Mouse (Mus musculus): Measurements from ENCODE around the gene Dhrs1. TPM values are rescaled to one million over a fixed set of nuclear protein-coding genes. Genes with fewer than 3 reads are reported as not detected.
A peak's percentile ranks its signal among the peaks of the same experiment; 100 is the strongest.

Dhrs1 gene
- polyA plus RNA-seq, 1 experiment = 3.7 TPM

DNA sequence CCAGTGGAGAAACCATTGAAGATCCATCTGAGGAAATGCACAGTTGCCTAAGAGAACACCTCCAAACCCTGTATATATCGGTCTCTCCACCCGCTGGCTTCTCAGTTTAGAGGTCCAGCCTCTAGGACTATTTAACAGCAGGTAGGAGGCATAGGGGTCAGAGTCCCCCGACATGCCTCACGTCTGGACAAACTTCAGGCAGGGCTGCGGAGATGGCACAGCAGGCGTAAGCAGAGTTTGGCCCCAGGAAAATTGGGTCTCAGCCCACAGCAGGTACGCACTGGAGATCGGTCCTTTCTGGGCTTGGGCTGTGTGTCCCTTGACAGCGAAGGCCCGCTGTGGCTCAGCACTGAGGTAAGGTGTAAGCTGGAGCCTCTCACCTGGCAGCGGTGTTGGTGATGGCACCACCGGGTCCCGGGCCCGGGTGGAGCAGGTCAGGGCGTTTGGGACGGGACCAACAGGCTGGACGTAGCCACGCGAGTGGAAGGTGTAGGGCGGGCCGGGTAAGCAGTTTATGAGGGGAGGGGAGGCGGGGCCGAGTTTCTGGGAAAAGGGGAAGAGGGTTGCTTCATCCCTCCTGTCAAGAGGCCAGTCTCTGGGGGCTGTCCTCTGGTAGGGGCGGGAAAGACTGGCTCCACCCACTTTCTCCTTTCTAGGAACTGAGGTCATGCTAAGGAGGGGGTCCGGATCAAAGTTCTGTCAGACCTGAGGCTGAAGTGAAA, 32.3 kb downstream of the Dhrs1 start:
- Histone ChIP-seq H3K4me1 (peaks cover 51% of the 10 kb centered on the region), H3K36me3 (replicated peaks; ENCODE audit: low read length) (peaks cover 30% of the 10 kb centered on the region), H3K4me3 (replicated peaks) (peak overlapping the region; percentile 89)

DNA sequence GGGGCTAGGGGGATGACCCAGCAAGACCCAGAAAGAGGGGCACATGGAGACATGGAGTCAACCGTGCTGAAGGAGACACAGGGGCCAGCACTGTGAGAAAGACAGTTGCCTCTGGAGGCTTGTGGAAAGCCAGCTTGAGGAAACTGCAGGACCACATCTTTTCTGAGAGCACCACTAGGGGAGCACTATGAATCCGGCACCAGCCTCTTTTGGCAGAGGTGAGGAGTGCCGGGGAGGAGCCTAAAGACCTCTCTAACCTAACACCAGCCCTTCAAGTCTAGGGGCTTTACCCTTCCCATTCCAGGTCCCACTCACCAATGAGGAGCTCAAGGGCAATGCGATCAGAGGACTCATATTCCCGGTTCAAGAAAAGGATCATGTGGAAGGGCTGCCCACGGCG, 33.7 kb downstream of the Dhrs1 start:
- H3K4me3 ChIP-seq (replicated peaks) = no peak overlapping the region

More for the DNA sequence above, 32.3 kb downstream of the Dhrs1 start:
- H3K9me3 ChIP-seq = no peaks in the 10 kb centered on the region
- TF ChIP-seq FLI1 (IDR thresholded peaks at IDR 0.05; ENCODE audit: low read length) (no peak), GATA1 (IDR thresholded peaks at IDR 0.05; ENCODE audit: borderline replicate concordance, low read length) (no peak)
- peaks cover 7% of the 10 kb centered on the region for H3K27me3 ChIP-seq (replicated peaks)

DNA sequence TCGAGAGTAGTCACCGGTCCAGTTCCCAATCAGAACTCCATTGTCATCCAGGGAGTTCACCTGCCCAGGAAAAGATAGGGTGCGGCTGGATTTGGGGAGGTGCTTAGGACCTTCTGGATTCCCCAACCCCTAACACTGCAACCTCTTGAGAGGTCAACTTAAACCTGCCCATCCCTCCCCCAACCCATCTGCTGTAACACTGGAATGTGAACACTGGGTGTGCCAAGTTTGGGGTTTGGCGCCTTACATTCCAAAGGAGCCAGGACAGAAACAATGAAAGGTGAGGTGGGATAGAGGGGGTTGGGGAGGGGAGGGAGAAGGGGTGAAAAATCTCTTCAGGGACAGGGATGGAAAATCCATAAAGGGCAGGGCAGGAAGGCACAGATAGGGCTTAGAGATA, 36.0 kb downstream of the Dhrs1 start:
- Histone ChIP-seq H3K9me3 (no peaks in the 10 kb centered on the region), H3K36me3 (replicated peaks; ENCODE audit: low read length) (peaks cover 11% of the 10 kb centered on the region), H3K27me3 (replicated peaks) (peaks cover 7% of the 10 kb centered on the region), H3K4me1 (peaks cover 53% of the 10 kb centered on the region), H3K4me3 (replicated peaks) (no peak overlapping the region)
- TF ChIP-seq FLI1 (IDR thresholded peaks at IDR 0.05; ENCODE audit: low read length) (no peak), GATA1 (IDR thresholded peaks at IDR 0.05; ENCODE audit: borderline replicate concordance, low read length) (no peak)

More for the DNA sequence above, 33.7 kb downstream of the Dhrs1 start:
- no peaks in the 10 kb centered on the region for H3K9me3 ChIP-seq
- peaks cover 18% of the 10 kb centered on the region for H3K36me3 ChIP-seq (replicated peaks; ENCODE audit: low read length)
- peaks cover 7% of the 10 kb centered on the region for H3K27me3 ChIP-seq (replicated peaks)
- no peak for TF ChIP-seq FLI1 (IDR thresholded peaks at IDR 0.05; ENCODE audit: low read length)
- no peak for TF ChIP-seq GATA1 (IDR thresholded peaks at IDR 0.05; ENCODE audit: borderline replicate concordance, low read length)
- peaks cover 48% of the 10 kb centered on the region for H3K4me1 ChIP-seq

DNA sequence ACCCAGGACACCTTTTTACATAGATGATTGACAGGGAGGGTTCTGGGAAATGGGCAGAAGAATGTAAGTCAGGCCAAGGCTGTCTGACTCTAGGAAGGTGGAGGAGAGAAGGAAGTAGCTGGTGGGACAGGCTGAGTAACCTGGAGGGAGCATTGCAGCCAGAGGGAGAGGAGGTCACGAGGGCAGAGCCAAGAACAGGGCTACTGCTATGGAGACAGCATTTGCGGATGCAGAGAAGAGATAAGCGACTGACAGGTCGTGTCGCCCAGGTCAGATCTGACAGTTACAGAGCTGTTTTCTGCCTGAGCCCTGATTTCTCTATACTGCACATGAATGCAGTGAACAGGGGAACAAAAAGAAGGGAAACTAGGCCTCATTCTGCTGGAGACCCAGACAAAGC, 38.1 kb downstream of the Dhrs1 start:
- Histone ChIP-seq H3K9me3 (no peaks in the 10 kb centered on the region), H3K4me3 (replicated peaks) (no peak overlapping the region), H3K4me1 (peaks cover 33% of the 10 kb centered on the region), H3K36me3 (replicated peaks; ENCODE audit: low read length) (peaks cover 22% of the 10 kb centered on the region), H3K27me3 (replicated peaks) (peaks cover 10% of the 10 kb centered on the region)
- no peak for TF ChIP-seq FLI1 (IDR thresholded peaks at IDR 0.05; ENCODE audit: low read length)
- no peak for TF ChIP-seq GATA1 (IDR thresholded peaks at IDR 0.05; ENCODE audit: borderline replicate concordance, low read length)

DNA sequence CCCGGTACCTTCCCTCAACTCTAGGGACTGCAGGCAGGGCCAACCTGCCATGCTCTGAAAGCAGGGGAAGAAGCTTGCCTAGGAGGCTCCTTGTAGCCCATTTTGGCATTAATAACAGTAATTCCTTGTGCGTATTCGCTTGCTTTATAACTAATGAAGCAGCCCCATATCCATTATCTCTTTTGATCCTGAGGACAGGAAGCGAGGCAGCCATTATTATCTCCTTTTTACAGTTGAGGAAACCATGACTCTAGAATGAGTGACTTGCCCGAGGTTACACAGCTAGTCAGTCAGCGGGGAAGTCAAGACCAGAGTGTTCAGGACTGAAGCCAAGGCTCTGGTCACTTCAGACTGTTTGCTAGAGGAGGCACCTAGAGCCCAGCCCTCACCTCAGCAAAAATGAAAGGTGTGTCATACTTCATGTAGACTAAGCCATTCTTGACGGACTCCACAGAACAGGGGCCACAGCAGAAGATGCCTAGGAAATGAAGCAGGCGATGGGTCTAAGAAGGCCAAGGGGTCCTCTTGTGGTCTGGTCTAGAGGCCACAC, 39.4 kb downstream of the Dhrs1 start:
- no peak for TF ChIP-seq FLI1 (IDR thresholded peaks at IDR 0.05; ENCODE audit: low read length)
- TF ChIP-seq GATA1 (IDR thresholded peaks at IDR 0.05; ENCODE audit: borderline replicate concordance, low read length) = no peak
- H3K4me1 ChIP-seq = peaks cover 26% of the 10 kb centered on the region
- H3K27me3 ChIP-seq (replicated peaks) = peaks cover 8% of the 10 kb centered on the region
- no peak overlapping the region for H3K4me3 ChIP-seq (replicated peaks)
- H3K9me3 ChIP-seq = no peaks in the 10 kb centered on the region
- peaks cover 22% of the 10 kb centered on the region for H3K36me3 ChIP-seq (replicated peaks; ENCODE audit: low read length)

DNA sequence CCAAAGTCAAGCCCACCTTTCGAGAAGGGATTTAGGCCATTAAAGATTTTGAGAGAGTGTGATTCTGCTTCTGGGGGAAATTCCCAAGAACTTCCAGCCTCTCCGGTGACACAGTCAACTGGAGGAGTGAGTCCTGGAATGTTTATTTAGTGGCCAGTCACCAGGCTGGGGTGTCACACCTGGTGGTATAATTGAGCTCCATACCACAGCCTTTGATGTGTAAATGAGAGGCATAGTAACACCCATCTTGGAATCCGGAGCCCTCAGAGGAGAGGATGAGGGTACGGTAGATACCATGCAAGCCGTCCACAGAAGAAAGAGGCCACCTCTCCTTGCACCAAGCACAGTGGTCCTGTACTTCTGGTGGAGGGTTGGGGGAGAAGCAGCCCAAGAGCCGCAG, 42.7 kb downstream of the Dhrs1 start:
- peaks cover 13% of the 10 kb centered on the region for H3K36me3 ChIP-seq (replicated peaks; ENCODE audit: low read length)
- H3K4me3 ChIP-seq (replicated peaks) = no peak overlapping the region
- H3K4me1 ChIP-seq = peaks cover 31% of the 10 kb centered on the region
- no peaks in the 10 kb centered on the region for H3K9me3 ChIP-seq
- no peak for TF ChIP-seq FLI1 (IDR thresholded peaks at IDR 0.05; ENCODE audit: low read length)
- TF ChIP-seq GATA1 (IDR thresholded peaks at IDR 0.05; ENCODE audit: borderline replicate concordance, low read length) = no peak
- H3K27me3 ChIP-seq (replicated peaks) = peaks cover 12% of the 10 kb centered on the region

DNA sequence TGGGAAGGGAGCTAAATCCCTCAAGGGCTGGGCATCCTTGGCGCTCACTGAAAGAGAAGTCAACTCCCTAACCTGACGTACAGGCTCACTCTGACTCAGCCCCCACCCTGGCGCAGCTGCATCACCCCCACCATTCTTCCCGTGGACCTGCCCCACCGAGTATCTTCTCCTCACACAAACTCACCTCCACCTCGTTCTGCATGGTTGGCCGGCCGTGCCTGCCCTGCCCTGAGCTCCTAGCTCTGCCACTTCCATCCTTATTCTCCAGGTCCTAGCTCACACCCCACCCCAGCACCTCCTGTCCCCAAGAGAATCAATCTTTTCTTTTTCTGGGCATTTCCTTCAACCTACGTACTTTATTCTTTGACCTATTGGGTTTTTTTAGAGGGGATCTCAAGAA, 44.4 kb downstream of the Dhrs1 start:
- H3K36me3 ChIP-seq (replicated peaks; ENCODE audit: low read length) = peaks cover 13% of the 10 kb centered on the region
- H3K4me3 ChIP-seq (replicated peaks) = no peak overlapping the region
- peaks cover 12% of the 10 kb centered on the region for H3K27me3 ChIP-seq (replicated peaks)
- H3K4me1 ChIP-seq = peaks cover 36% of the 10 kb centered on the region
- no peaks in the 10 kb centered on the region for H3K9me3 ChIP-seq
- no peak for TF ChIP-seq FLI1 (IDR thresholded peaks at IDR 0.05; ENCODE audit: low read length)
- no peak for TF ChIP-seq GATA1 (IDR thresholded peaks at IDR 0.05; ENCODE audit: borderline replicate concordance, low read length)

DNA sequence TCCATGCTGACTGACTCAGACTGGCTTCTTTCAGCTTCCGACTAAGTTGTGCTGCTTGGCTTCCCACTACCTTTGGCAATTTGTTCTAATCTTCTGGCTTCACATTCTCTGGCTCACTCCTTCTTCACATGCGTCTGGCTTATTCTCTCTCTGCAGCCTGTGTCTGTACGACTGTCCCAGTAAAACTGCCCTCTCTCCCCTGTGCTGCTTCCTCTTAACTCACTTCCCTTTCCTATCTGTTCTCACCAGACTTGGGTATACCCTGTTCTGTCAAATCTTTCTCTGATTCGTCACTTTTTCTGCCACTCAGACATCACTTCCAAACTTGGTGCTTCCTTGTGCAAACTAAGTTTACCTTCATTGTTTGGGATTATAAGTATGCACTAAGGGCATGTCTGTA, 48.3 kb downstream of the Dhrs1 start:
- Histone ChIP-seq H3K4me3 (replicated peaks) (peak overlapping the region; percentile 78), H3K4me1 (peaks cover 21% of the 10 kb centered on the region), H3K9me3 (peaks cover 23% of the 10 kb centered on the region), H3K36me3 (replicated peaks; ENCODE audit: low read length) (no peaks in the 10 kb centered on the region), H3K27me3 (replicated peaks) (peaks cover 12% of the 10 kb centered on the region)
- TF ChIP-seq FLI1 (IDR thresholded peaks at IDR 0.05; ENCODE audit: low read length) (no peak), GATA1 (IDR thresholded peaks at IDR 0.05; ENCODE audit: borderline replicate concordance, low read length) (no peak)

DNA sequence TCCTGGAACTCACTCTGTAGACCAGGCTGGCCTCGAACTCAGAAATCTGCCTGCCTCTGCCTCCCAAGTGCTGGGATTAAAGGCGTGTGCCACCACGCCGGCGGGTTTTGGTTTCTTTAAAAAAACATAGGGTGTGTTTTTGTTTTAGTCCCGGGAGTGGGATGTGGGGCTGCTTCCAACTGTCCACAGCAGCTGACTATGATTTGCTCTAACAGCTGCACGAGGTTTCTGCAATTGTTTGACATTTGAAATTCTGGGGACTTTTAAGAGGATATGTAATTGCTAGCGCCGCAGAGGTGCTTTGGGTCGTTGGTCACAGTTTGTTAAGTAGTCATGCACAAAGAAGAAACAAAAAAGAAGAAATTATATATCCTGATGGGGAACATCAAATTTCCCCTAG, 56.1 kb downstream of the Dhrs1 start:
- Histone ChIP-seq H3K36me3 (replicated peaks; ENCODE audit: low read length) (no peaks in the 10 kb centered on the region), H3K9me3 (peaks cover 24% of the 10 kb centered on the region), H3K27me3 (replicated peaks) (peaks cover 4% of the 10 kb centered on the region), H3K4me3 (replicated peaks) (no peak overlapping the region), H3K4me1 (peaks cover 6% of the 10 kb centered on the region; the same call in 1 of the 2 replicates)
- TF ChIP-seq FLI1 (IDR thresholded peaks at IDR 0.05; ENCODE audit: low read length) (no peak), GATA1 (IDR thresholded peaks at IDR 0.05; ENCODE audit: borderline replicate concordance, low read length) (no peak)

Other genes with a start within 250 kb of the Dhrs1 start
- gene Cpne6, start 235.2 kb downstream of the Dhrs1 start, polyA plus RNA-seq (2012; ENCODE audit: insufficient read depth, low replicate concordance) = not detected in 2 replicates
- gene Nrl, start 220.7 kb downstream of the Dhrs1 start, polyA plus RNA-seq (2012; ENCODE audit: insufficient read depth, low replicate concordance) = not detected in 2 replicates
- 19.1 and 50.7 TPM in 2 replicates for gene Pck2, start 205.4 kb downstream of the Dhrs1 start, polyA plus RNA-seq (2012; ENCODE audit: insufficient read depth, low replicate concordance)
- gene Dcaf11, start 185.7 kb downstream of the Dhrs1 start, polyA plus RNA-seq (2012; ENCODE audit: insufficient read depth, low replicate concordance) = 11.5 and 17.6 TPM in 2 replicates
- gene A730061H03Rik, start 185.3 kb downstream of the Dhrs1 start, polyA plus RNA-seq (2012; ENCODE audit: insufficient read depth, low replicate concordance) = not detected in 2 replicates
- not detected in 2 replicates for gene Fitm1, start 170.1 kb downstream of the Dhrs1 start, polyA plus RNA-seq (2012; ENCODE audit: insufficient read depth, low replicate concordance)
- 66.3 and 162 TPM in 2 replicates for gene Psme1, start 167.6 kb downstream of the Dhrs1 start, polyA plus RNA-seq (2012; ENCODE audit: insufficient read depth, low replicate concordance)
- gene Emc9, start 160.4 kb downstream of the Dhrs1 start, polyA plus RNA-seq (2012; ENCODE audit: insufficient read depth, low replicate concordance) = 2.0 and 18.9 TPM in 2 replicates
- 23.2 and 78.2 TPM in 2 replicates for gene Psme2, start 154.6 kb downstream of the Dhrs1 start, polyA plus RNA-seq (2012; ENCODE audit: insufficient read depth, low replicate concordance)
- gene Rnf31, start 154.0 kb downstream of the Dhrs1 start, polyA plus RNA-seq (2012; ENCODE audit: insufficient read depth, low replicate concordance) = 17.1 and 20.4 TPM in 2 replicates
- 40.0 and 114 TPM in 2 replicates for gene Irf9, start 142.1 kb downstream of the Dhrs1 start, polyA plus RNA-seq (2012; ENCODE audit: insufficient read depth, low replicate concordance)
- 1.4 and 9.7 TPM in 2 replicates for gene Rec8, start 127.7 kb downstream of the Dhrs1 start, polyA plus RNA-seq (2012; ENCODE audit: insufficient read depth, low replicate concordance)
- gene Ipo4, start 109.7 kb downstream of the Dhrs1 start, polyA plus RNA-seq (2012; ENCODE audit: insufficient read depth, low replicate concordance) = 12.4 and 38.3 TPM in 2 replicates
- gene Gm49378, start 107.8 kb downstream of the Dhrs1 start, polyA plus RNA-seq (2012; ENCODE audit: insufficient read depth, low replicate concordance) = 0.64 and 4.9 TPM in 2 replicates
- gene Tm9sf1, start 101.9 kb downstream of the Dhrs1 start, polyA plus RNA-seq (2012; ENCODE audit: insufficient read depth, low replicate concordance) = 5.8 and 9.0 TPM in 2 replicates
- 0.23 TPM in 1 of 2 replicates, not detected in the other for gene Tssk4, start 95.5 kb downstream of the Dhrs1 start, polyA plus RNA-seq (2012; ENCODE audit: insufficient read depth, low replicate concordance)
- gene Mdp1, start 85.2 kb downstream of the Dhrs1 start, polyA plus RNA-seq (2012; ENCODE audit: insufficient read depth, low replicate concordance) = 3.3 and 20.1 TPM in 2 replicates
- gene Gmpr2, start 73.7 kb downstream of the Dhrs1 start, polyA plus RNA-seq (2012; ENCODE audit: insufficient read depth, low replicate concordance) = 12.5 and 39.5 TPM in 2 replicates
- gene Nedd8, start 73.6 kb downstream of the Dhrs1 start, polyA plus RNA-seq (2012; ENCODE audit: insufficient read depth, low replicate concordance) = 10.8 and 102 TPM in 2 replicates
- gene Tinf2, start 63.9 kb downstream of the Dhrs1 start, polyA plus RNA-seq (2012; ENCODE audit: insufficient read depth, low replicate concordance) = 15.6 and 18.7 TPM in 2 replicates
- gene Tgm1, start 31.8 kb downstream of the Dhrs1 start, polyA plus RNA-seq (2012; ENCODE audit: insufficient read depth, low replicate concordance) = 1.1 and 2.7 TPM in 2 replicates
- gene Rabggta, start 23.4 kb downstream of the Dhrs1 start, polyA plus RNA-seq (2012; ENCODE audit: insufficient read depth, low replicate concordance) = 9.5 and 9.9 TPM in 2 replicates
- gene Nop9, start within 50 bp of the Dhrs1 start, polyA plus RNA-seq (2012; ENCODE audit: insufficient read depth, low replicate concordance) = 18.3 and 25.1 TPM in 2 replicates
- 1.5 and 3.3 TPM in 2 replicates for gene Cideb, start 12.8 kb upstream of the Dhrs1 start, polyA plus RNA-seq (2012; ENCODE audit: insufficient read depth, low replicate concordance)
- 3.2 and 5.6 TPM in 2 replicates for gene Ltb4r2, start 15.7 kb upstream of the Dhrs1 start, polyA plus RNA-seq (2012; ENCODE audit: insufficient read depth, low replicate concordance)
- gene Ltb4r1, start 20.3 kb upstream of the Dhrs1 start, polyA plus RNA-seq (2012; ENCODE audit: insufficient read depth, low replicate concordance) = 24.2 and 36.1 TPM in 2 replicates
- not detected in 2 replicates for gene Adcy4, start 38.4 kb upstream of the Dhrs1 start, polyA plus RNA-seq (2012; ENCODE audit: insufficient read depth, low replicate concordance)
- 38.4 and 95.9 TPM in 2 replicates for gene Ripk3, start 43.2 kb upstream of the Dhrs1 start, polyA plus RNA-seq (2012; ENCODE audit: insufficient read depth, low replicate concordance)
- gene Nfatc4, start 77.5 kb upstream of the Dhrs1 start, polyA plus RNA-seq (2012; ENCODE audit: insufficient read depth, low replicate concordance) = 0.08 TPM in 1 of 2 replicates, not detected in the other
- gene Nynrin, start 108.3 kb upstream of the Dhrs1 start, polyA plus RNA-seq (2012; ENCODE audit: insufficient read depth, low replicate concordance) = 0.61 and 1.4 TPM in 2 replicates
- 1.2 TPM in 1 of 2 replicates, not detected in the other for gene Cbln3, start 138.7 kb upstream of the Dhrs1 start, polyA plus RNA-seq (2012; ENCODE audit: insufficient read depth, low replicate concordance)
- 7.3 and 10.5 TPM in 2 replicates for gene Khnyn, start 139.3 kb upstream of the Dhrs1 start, polyA plus RNA-seq (2012; ENCODE audit: insufficient read depth, low replicate concordance)
- 6.6 TPM in 1 of 2 replicates, not detected in the other for gene Sdr39u1, start 154.6 kb upstream of the Dhrs1 start, polyA plus RNA-seq (2012; ENCODE audit: insufficient read depth, low replicate concordance)
- gene Cma1, start 199.0 kb upstream of the Dhrs1 start, polyA plus RNA-seq (2012; ENCODE audit: insufficient read depth, low replicate concordance) = 0.87 TPM in 1 of 2 replicates, not detected in the other
- gene Cma2, start 205.3 kb upstream of the Dhrs1 start, polyA plus RNA-seq (2012; ENCODE audit: insufficient read depth, low replicate concordance) = not detected in 2 replicates

Measured in megakaryocyte, embryonic 14.5 days (primary cell).